Mouse (Mus musculus): ENCODE data around the gene Zbtb4.
A peak's percentile ranks its signal among the peaks of the same experiment; 100 is the strongest.

Zbtb4 gene

GRCm38 (mm10) chr11:69800392-69801197 is 34.9 kb downstream of the Zbtb4 start:
- DNase-seq (ENCODE audit: low read depth, low spot score): peak; percentile 77

GRCm38 (mm10) chr11:69801379-69801977 is 35.8 kb downstream of the Zbtb4 start, which contains the start of gene Fgf11:
TSS of gene Fgf11 (minus strand) at chr11:69801857.
- no peak for DNase-seq (ENCODE audit: low read depth, low spot score)

- DNase-seq (ENCODE audit: low read depth, low spot score): no peak
Observed at GRCm38 (mm10) chr11:69802648-69803105, 37.0 kb downstream of the Zbtb4 start.

GRCm38 (mm10) chr11:69803328-69803727 is 37.6 kb downstream of the Zbtb4 start:
- DNase-seq (ENCODE audit: low read depth, low spot score): no peak

GRCm38 (mm10) chr11:69803786-69804651 is 38.3 kb downstream of the Zbtb4 start:
- DNase-seq (ENCODE audit: low read depth, low spot score): no peak

DNA sequence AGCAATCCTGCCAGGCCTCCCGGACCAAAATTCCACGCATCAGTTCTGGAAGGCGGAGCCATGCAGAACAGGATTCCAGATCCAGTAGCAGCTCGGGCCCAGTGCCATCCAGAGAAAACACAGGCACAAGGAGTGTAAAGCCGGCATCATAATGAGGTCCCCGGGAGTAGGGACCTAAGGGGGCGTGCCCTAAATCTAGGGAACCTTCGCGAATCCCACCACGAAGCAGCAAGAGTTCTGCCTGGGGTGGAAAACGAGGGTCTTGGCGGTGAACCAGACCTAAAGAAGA is 38.9 kb downstream of the Zbtb4 start:
- DNase-seq (ENCODE audit: low read depth, low spot score): no peak

DNA sequence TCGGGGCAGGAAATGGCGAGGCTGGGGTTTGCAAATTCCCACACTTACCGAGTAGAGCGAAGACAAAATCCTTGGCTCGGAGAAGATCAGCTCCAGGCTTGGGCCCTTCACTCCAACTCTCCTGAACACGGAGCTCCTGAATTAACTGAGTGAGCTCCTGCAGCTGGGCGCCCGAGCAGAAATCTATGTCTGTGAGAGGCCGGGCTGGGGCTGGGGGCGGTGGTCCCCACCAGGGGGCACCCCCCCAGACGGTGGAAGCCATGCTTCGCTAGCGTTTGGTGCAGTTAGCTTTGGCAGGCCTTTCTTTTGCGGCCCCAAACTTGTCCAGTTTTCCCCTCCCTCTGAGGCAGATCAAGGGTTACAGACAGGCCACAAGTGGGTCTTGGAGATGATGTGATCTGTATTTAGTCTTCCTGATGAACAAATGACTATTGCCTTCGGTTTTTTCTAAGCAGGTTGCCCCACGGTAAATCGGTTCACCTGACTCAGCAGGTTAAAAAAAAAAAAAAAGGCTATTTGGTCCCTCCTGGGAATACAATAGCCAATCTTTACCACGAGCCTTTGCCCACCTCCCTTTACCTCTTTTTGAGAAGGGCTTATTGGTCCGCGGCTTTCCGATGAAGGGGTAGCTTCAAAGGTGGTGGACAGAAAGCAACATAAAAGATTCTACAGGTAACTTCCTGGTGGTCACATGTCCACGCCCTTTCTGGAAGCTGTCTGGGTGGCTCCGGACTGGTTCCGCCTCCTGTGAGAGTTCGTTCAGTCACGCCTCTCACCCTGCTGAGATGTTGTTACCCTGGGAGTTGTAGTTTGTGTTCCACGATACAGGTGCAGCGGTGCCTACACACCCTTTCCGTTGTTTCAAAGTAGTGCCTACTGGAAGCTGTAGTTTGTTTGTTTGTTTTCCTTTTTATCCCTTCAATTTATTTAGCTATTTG is 39.5 kb downstream of the Zbtb4 start, which contains the start of gene Tmem102:
TSS of gene Tmem102 (minus strand) at position 653 of the 938 bp plus-strand sequence.
- no peak for DNase-seq (ENCODE audit: low read depth, low spot score)

- DNase-seq (ENCODE audit: low read depth, low spot score): no peak
Observed at GRCm38 (mm10) chr11:69806378-69806777, 40.7 kb downstream of the Zbtb4 start.

DNA sequence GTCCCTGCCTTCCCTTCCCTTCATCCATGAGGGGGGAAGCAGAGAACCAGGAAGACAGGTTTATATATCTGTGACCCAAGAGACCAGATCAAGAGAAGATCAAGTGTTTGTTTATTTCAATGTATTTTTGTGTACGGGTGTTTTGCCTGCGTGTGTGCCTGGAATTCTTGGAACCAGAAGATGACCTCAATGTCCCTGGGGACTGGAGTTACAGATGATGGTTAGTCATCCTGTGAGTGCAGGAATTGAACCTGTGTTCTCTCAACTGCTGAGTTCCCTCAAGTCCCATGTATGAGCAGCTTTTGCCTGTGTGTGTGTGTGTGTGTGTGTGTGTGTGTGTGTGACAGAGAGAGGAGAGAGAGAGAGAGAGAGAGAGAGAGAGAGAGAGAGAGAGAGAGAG is 41.9 kb downstream of the Zbtb4 start:
- no peak for DNase-seq (ENCODE audit: low read depth, low spot score)

GRCm38 (mm10) chr11:69810280-69810679 is 44.6 kb downstream of the Zbtb4 start:
- DNase-seq (ENCODE audit: low read depth, low spot score): no peak

DNA sequence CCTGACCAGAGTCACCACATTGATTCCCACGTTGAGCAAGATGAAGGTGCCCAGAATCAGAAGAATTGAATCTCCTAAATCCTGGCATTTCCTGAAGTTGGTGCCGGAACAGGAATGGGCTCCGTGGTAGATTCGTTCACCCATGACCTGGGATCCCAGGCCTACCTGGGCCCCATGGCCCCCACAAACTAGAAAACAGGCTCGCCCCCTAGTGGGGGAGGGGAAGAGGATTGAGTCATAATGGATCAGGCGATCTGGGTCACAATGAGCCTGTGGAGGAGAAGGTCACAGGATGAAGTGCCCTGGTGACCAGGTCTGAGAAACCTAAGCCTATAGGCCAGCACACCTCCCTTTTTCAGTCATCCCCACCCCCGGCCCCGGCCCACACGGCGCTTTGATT is 49.4 kb downstream of the Zbtb4 start, which contains the start of gene Gm39566:
TSS of gene Gm39566 (minus strand) at position 144 of the 400 bp plus-strand sequence.
- DNase-seq (ENCODE audit: low read depth, low spot score): no peak

GRCm38 (mm10) chr11:69816520-69816919 is 50.8 kb downstream of the Zbtb4 start:
- no peak for DNase-seq (ENCODE audit: low read depth, low spot score)

DNA sequence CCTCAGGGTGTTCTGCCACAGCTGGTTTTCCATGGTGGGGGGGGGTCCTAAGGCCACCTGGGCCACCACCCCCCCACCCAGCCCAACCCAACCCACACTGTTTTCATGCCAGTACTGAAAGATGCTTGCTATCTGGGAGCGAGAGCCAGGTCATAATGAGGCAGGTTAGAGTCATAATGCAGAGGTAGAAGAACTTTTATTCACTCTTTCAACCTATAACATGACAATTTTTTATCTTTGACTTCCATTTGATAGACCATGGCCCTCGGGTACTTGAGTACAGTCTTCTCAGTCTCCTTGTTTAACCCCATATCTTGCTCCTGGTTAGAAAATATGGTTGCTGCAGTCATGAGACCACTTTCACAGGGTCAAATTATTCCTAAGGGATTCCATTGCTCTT is 52.7 kb downstream of the Zbtb4 start, which contains the start of gene Spem2:
TSS of gene Spem2 (minus strand) at position 101 of the 400 bp plus-strand sequence.
- no peak for DNase-seq (ENCODE audit: low read depth, low spot score)

GRCm38 (mm10) chr11:69818871-69819270 is 53.2 kb downstream of the Zbtb4 start:
- no peak for DNase-seq (ENCODE audit: low read depth, low spot score)

GRCm38 (mm10) chr11:69822080-69822479 is 56.4 kb downstream of the Zbtb4 start, which contains the start of gene Spem1:
TSS of gene Spem1 (minus strand) at chr11:69822180.
- no peak for DNase-seq (ENCODE audit: low read depth, low spot score)

DNA sequence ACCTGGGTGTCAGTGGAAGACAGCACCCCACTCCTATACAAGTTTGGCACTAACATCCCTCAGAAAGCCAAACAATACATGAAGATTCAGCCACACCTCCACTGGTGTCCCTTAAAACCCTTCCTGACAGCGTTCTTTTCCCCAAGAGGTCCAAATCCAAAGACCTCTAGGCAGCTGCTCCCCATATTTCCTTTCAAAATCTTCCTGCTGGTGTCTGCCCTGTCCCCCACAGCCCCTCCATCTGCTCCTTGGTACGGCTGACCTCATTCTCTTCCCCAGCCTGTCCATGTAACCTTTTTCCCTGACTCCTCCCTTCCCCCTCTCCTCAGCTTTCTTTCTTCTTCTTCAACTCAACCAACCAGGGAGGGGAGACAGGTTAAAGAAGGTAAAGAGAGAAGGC is 57.7 kb downstream of the Zbtb4 start:
- DNase-seq (ENCODE audit: low read depth, low spot score): no peak

- DNase-seq (ENCODE audit: low read depth, low spot score): no peak
Observed at GRCm38 (mm10) chr11:69828832-69829231, 63.1 kb downstream of the Zbtb4 start.

DNA sequence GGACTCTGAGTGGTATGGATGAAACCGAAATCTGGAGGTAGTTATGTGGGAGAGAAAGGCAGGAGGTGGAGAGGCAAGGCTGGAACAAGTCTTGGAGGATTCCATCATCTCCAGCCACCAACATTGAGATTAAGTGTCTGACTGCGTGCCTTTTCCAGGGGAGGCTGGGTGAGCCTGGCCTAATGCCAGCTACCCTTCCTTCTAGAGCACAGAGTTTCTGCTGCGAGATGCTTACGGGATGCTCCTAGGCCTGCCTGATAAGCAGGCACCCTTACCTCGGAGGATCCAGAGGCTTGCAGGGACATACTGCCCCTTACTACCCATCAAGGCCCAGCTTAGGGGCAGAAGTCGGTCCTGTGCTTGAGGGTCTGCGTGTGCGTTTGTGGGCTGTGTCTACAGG is 67.8 kb downstream of the Zbtb4 start:
- no peak for DNase-seq (ENCODE audit: low read depth, low spot score)

All from brain, embryonic 18.5 days (tissue).